Mouse (Mus musculus): ENCODE measurements around the gene Rgs19. TPM values are rescaled to one million over a fixed set of nuclear protein-coding genes. Genes with fewer than 3 reads are reported as not detected.
A peak's percentile ranks its signal among the peaks of the same experiment; 100 is the strongest.

Rgs19 gene
- polyA plus RNA-seq, 1 experiment from 2014 or later: 61.7 TPM

DNA sequence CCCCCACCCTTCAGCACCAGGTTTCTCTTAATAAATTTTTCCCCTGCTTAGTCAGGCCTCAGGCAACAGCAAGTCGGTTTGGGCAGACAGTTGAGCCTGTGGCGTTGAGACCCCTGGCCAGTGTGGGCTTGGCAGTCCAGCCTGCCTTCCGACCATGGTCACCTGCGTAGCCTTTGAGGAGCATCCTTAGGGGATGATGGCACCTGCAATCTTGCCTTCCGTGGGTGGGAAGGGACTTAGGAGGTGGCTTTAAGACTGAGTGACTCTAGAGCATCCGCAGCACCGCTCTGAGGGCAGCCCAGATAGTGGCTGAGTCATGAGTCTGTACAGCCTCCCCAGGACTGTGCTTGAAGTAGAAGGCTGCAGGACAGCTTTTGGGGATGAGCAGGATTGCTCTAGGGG is 13.1 kb downstream of the Rgs19 start:
- Histone ChIP-seq H3K9ac (peak overlapping the region; percentile 78), H3K36me3 (no peaks in the 10 kb centered on the region), H3K4me1 (peaks cover 22% of the 10 kb centered on the region), H3K4me3 (replicated peaks) (peak overlapping the region; percentile 71), H3K27me3 (no peaks in the 10 kb centered on the region), H3K9me3 (replicated peaks) (no peaks in the 10 kb centered on the region), H3K4me2 (peak overlapping the region; percentile 91), H3K27ac (peak overlapping the region; percentile 52)
- 14% methylated on average over 7 of the region's 7 CpGs for WGBS
- peak; percentile 16 for ATAC-seq (replicated peaks; ENCODE audit: low FRiP score)

- peak within 1 kb of the TSS; percentile 74 for H3K27ac ChIP-seq
- WGBS: under 1% methylated on average over 67 of the region's 69 CpGs
- H3K27me3 ChIP-seq: no peaks in the 10 kb centered on the region
- ATAC-seq (replicated peaks; ENCODE audit: low FRiP score): peak; percentile 59
- H3K36me3 ChIP-seq: no peaks in the 10 kb centered on the region
- peak within 1 kb of the TSS; percentile 78 for H3K9ac ChIP-seq
- peak within 1 kb of the TSS; percentile 91 for H3K4me2 ChIP-seq
- H3K4me3 ChIP-seq (replicated peaks): peak within 1 kb of the TSS; percentile 71
- no peaks in the 10 kb centered on the region for H3K9me3 ChIP-seq (replicated peaks)
- peaks cover 28% of the 10 kb centered on the region for H3K4me1 ChIP-seq
These were observed 13.6 kb downstream of the Rgs19 start, which contains the start of gene Tcea2 for GRCm38 (mm10) chr2:181679951-181680715. Gene Tcea2, plus strand, starts transcription at chr2:181680310.

- H3K4me1 ChIP-seq: peaks cover 37% of the 10 kb centered on the region
- 54% methylated on average over 1 of the region's 1 CpGs for WGBS
- no peaks in the 10 kb centered on the region for H3K9me3 ChIP-seq (replicated peaks)
- peak; percentile 70 for ATAC-seq (replicated peaks; ENCODE audit: low FRiP score)
- no peak overlapping the region for H3K27ac ChIP-seq
- no peaks in the 10 kb centered on the region for H3K36me3 ChIP-seq
- peaks cover 8% of the 10 kb centered on the region for H3K27me3 ChIP-seq
- H3K4me3 ChIP-seq (replicated peaks): no peak overlapping the region
- H3K4me2 ChIP-seq: no peak overlapping the region
- no peak overlapping the region for H3K9ac ChIP-seq
These were observed 15.0 kb downstream of the Rgs19 start for GRCm38 (mm10) chr2:181678780-181679179.

DNA sequence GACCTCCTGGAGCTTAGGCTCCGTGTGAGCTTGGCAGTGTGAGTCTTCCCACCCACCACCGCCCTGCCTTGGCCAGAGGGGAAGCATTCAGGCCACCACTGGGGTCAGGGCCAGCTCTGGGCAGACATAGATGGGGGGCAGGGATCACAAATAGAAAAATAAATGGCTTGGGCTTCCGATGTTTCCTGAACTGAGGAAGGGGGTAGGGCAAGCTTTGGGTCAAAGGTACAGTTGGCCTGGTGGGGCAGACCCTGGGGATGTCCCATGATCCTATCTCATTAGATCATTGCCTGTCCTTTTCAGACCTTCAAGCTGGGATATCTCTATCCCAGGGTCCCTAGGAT is 16.1 kb downstream of the Rgs19 start:
- H3K4me2 ChIP-seq: no peak overlapping the region
- no peak overlapping the region for H3K4me3 ChIP-seq (replicated peaks)
- H3K36me3 ChIP-seq: no peaks in the 10 kb centered on the region
- H3K27ac ChIP-seq: peak overlapping the region; percentile 77
- H3K27me3 ChIP-seq: peaks cover 19% of the 10 kb centered on the region
- 48% methylated on average over 3 of the region's 3 CpGs for WGBS
- H3K9ac ChIP-seq: no peak overlapping the region
- H3K9me3 ChIP-seq (replicated peaks): no peaks in the 10 kb centered on the region
- H3K4me1 ChIP-seq: peaks cover 43% of the 10 kb centered on the region
- no peak for ATAC-seq (replicated peaks; ENCODE audit: low FRiP score)

DNA sequence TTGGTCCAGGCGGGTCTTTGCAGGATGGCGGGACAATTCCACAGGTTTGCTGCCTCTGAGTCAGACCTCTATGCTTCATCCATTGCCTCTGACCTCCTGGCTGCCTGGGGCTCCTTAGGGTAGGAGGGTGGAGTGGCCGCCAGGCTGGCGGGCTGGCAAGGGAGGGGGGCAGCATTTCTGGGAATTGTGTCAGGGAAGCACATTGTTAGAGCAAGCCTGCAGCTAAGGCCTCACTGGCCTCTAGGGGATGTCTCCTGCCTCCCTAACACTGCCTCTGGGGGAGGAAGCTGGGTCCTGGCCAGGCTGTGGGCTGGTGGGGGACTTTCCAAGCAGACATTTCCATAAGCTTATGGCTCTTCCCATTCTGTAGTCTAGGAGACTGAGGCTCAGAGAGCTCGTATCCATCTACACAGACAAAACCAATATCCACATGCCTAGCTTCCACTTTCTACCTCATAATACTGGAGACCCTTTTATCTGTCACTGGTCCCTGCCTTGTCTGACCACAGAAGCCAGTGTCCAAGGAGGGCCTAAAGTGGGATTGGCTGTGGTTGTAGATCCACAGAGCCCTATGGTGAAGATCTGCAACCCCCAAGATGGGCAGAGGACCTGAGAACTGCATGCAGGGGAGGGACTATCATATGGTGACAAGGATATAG is 16.6 kb downstream of the Rgs19 start:
- Histone ChIP-seq H3K9ac (no peak overlapping the region), H3K4me2 (no peak overlapping the region), H3K27me3 (peaks cover 24% of the 10 kb centered on the region), H3K36me3 (no peaks in the 10 kb centered on the region), H3K9me3 (replicated peaks) (no peaks in the 10 kb centered on the region), H3K27ac (peak overlapping the region; percentile 77), H3K4me1 (peaks cover 43% of the 10 kb centered on the region), H3K4me3 (replicated peaks) (no peak overlapping the region)
- WGBS: 65% methylated on average over 5 of the region's 5 CpGs
- ATAC-seq (replicated peaks; ENCODE audit: low FRiP score): no peak

DNA sequence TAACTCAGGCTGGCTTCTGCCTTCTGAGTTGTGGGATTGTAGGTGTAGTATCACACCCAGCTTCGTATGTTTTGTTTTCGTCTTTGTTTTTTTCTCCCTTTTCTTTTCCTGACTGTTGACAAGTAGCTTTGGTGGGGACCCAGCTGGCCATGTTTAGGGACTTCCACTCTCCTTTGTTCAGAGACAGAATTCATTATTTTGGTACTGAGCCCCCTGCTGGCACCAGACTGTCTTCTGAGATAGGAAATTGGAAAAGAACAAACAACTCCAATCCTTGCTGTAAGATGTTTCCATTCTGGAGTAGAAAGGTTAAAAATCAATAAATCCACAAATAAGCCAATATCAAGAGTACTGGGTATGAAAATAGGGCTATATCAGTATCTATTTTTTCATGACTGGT is 17.4 kb downstream of the Rgs19 start:
- no peak for ATAC-seq (replicated peaks; ENCODE audit: low FRiP score)
- Histone ChIP-seq H3K4me3 (replicated peaks) (no peak overlapping the region), H3K36me3 (no peaks in the 10 kb centered on the region), H3K4me2 (no peak overlapping the region), H3K9me3 (replicated peaks) (no peaks in the 10 kb centered on the region), H3K9ac (no peak overlapping the region), H3K27me3 (peaks cover 32% of the 10 kb centered on the region), H3K4me1 (peaks cover 46% of the 10 kb centered on the region), H3K27ac (peak overlapping the region; percentile 77)
- WGBS: 44% methylated on average over 2 of the region's 2 CpGs

DNA sequence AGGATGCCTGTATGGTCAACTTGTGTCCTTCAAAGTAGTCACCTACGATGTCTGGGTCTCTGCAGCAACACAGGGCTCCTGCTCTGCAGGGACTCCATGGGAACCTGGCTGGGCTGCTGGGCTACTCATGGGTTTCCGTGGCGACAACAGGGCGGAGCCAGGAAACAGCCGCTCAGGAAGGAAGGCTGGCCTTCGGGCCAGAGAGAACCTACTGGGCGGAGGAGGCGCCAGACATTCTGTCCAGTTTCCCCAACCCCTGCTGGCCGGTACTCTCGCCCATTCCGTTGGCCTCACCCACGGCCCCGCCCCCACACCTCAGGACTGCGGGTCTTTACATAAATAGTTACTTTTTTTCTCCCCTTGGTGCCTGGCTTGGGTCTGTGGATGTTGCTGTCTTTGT is 18.3 kb downstream of the Rgs19 start:
- H3K4me3 ChIP-seq (replicated peaks): peak overlapping the region; percentile 31

DNA sequence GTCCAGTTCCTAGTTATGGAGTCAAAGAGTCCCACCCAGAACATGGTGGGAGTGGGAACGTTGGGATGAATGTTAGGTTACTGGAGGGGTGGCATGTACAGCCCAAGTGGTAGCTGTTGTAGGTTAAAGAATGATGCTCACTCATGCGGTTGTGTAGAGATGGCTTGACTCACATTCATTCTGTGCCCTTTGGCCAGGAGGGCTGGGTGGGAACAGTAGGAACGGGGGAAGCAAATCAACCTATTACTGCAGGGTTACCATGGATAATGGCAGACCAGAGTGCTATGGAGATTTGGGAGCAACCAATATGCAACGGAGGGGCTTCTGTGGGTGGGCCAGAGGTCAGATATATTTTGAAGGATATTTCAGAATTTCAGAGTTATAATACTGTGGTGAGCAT is 18.8 kb downstream of the Rgs19 start:
- Histone ChIP-seq H3K4me1 (peaks cover 52% of the 10 kb centered on the region), H3K4me2 (no peak overlapping the region; the same call in 1 of the 2 replicates), H3K27ac (peak overlapping the region; percentile 19; the same call in 1 of the 2 replicates), H3K4me3 (replicated peaks) (no peak overlapping the region), H3K9ac (no peak overlapping the region), H3K36me3 (no peaks in the 10 kb centered on the region), H3K9me3 (replicated peaks) (no peaks in the 10 kb centered on the region), H3K27me3 (peaks cover 47% of the 10 kb centered on the region)
- 77% methylated on average over 4 of the region's 4 CpGs for WGBS
- no peak for ATAC-seq (replicated peaks; ENCODE audit: low FRiP score)

More for the DNA sequence above, 18.3 kb downstream of the Rgs19 start:
- H3K27ac ChIP-seq: peak overlapping the region; percentile 77
- no peaks in the 10 kb centered on the region for H3K9me3 ChIP-seq (replicated peaks)
- H3K9ac ChIP-seq: 0 out of 2 replicates have a peak overlapping the region, but pooled peaks have one; percentile 18
- H3K36me3 ChIP-seq: no peaks in the 10 kb centered on the region
- peaks cover 47% of the 10 kb centered on the region for H3K4me1 ChIP-seq
- ATAC-seq (replicated peaks; ENCODE audit: low FRiP score): peak; percentile 40
- WGBS: 3% methylated on average over 14 of the region's 14 CpGs
- peak overlapping the region; percentile 55 for H3K4me2 ChIP-seq
- peaks cover 41% of the 10 kb centered on the region for H3K27me3 ChIP-seq

- no peaks in the 10 kb centered on the region for H3K9me3 ChIP-seq (replicated peaks)
- no peak overlapping the region for H3K27ac ChIP-seq
- no peak overlapping the region for H3K4me2 ChIP-seq
- H3K4me3 ChIP-seq (replicated peaks): no peak overlapping the region
- no peak overlapping the region for H3K9ac ChIP-seq
- H3K4me1 ChIP-seq: peaks cover 47% of the 10 kb centered on the region
- H3K27me3 ChIP-seq: peaks cover 61% of the 10 kb centered on the region
- H3K36me3 ChIP-seq: no peaks in the 10 kb centered on the region
- no peak for ATAC-seq (replicated peaks; ENCODE audit: low FRiP score)
- WGBS: 48% methylated on average over 1 of the region's 1 CpGs
These were observed 20.3 kb downstream of the Rgs19 start for GRCm38 (mm10) chr2:181673501-181673900.

GRCm38 (mm10) chr2:181671984-181672383 is 21.8 kb downstream of the Rgs19 start:
- WGBS: 27% methylated on average over 7 of the region's 7 CpGs
- H3K4me2 ChIP-seq: peak overlapping the region; percentile 84
- H3K27me3 ChIP-seq: peaks cover 70% of the 10 kb centered on the region
- no peaks in the 10 kb centered on the region for H3K9me3 ChIP-seq (replicated peaks)
- H3K9ac ChIP-seq: no peak overlapping the region; the same call in 1 of the 2 replicates
- H3K27ac ChIP-seq: no peak overlapping the region
- no peaks in the 10 kb centered on the region for H3K36me3 ChIP-seq
- no peak for ATAC-seq (replicated peaks; ENCODE audit: low FRiP score)
- H3K4me1 ChIP-seq: peaks cover 47% of the 10 kb centered on the region
- no peak overlapping the region for H3K4me3 ChIP-seq (replicated peaks)

DNA sequence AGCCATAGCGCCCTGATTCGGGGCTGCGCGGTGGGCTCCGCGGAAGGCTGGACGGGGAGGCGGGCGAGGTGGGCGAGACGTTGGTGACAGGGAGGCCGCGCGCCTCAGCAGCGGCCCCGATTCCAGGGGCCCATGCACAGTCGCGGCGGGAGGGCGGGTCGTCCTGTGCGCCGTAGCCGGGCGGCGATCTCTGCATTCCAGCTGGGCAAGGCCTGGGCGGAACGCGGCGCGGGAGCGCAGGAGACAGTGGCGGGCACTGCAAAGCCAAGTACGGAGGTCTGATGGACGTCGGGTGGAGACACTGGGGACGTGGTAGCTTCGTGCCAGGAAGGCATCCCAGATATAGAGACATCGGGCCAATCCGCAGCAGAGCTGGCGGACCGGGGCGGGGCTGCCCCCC is 22.5 kb downstream of the Rgs19 start, which contains the start of gene Sox18:
Sox18 (minus strand) TSS at position 315 of the 400 bp plus-strand sequence.
- Histone ChIP-seq H3K27me3 (peaks cover 70% of the 10 kb centered on the region), H3K4me2 (peak within 1 kb of the TSS; percentile 84)
- under 1% methylated on average over 43 of the region's 43 CpGs for WGBS

DNA sequence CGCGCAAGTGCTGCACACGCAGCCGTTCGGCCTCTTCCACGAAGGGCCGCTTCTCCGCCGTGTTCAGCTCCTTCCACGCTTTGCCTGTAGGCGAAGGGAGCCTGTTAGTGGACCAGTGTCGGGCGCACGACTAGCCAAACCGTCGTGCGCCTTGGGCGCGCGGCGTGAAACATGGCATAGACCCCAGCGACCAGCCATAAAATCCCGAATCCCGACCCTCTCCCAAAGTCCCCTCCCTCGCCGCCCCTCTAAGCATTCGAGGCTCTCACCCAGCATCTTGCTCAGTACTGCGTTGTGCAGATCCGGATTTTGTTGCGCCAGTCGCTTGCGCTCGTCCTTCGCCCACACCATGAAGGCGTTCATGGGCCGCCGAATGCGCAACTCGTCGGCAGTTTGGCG is 22.9 kb downstream of the Rgs19 start:
- Histone ChIP-seq H3K4me2 (peak overlapping the region; percentile 84), H3K27me3 (peaks cover 70% of the 10 kb centered on the region), H3K4me1 (peaks cover 43% of the 10 kb centered on the region), H3K9ac (peak overlapping the region; percentile 49), H3K4me3 (replicated peaks) (peak overlapping the region; percentile 55), H3K36me3 (no peaks in the 10 kb centered on the region), H3K9me3 (replicated peaks) (no peaks in the 10 kb centered on the region), H3K27ac (peak overlapping the region; percentile 39; the same call in 1 of the 2 replicates)
- ATAC-seq (replicated peaks; ENCODE audit: low FRiP score): no peak
- WGBS: 1% methylated on average over 41 of the region's 41 CpGs

More for the DNA sequence above, 22.5 kb downstream of the Rgs19 start, which contains the start of gene Sox18:
- peak within 1 kb of the TSS; percentile 49 for H3K9ac ChIP-seq
- H3K9me3 ChIP-seq (replicated peaks): no peaks in the 10 kb centered on the region
- no peaks in the 10 kb centered on the region for H3K36me3 ChIP-seq
- peak within 1 kb of the TSS; percentile 55 for H3K4me3 ChIP-seq (replicated peaks)
- ATAC-seq (replicated peaks; ENCODE audit: low FRiP score): 0 out of 2 replicates have a peak, but pooled peaks have one; percentile 33
- peak within 1 kb of the TSS; percentile 39; the same call in 1 of the 2 replicates for H3K27ac ChIP-seq
- H3K4me1 ChIP-seq: peaks cover 47% of the 10 kb centered on the region
